Mouse (Mus musculus): ENCODE data around the gene Itga7.
A peak's percentile ranks its signal among the peaks of the same experiment; 100 is the strongest.

DNA sequence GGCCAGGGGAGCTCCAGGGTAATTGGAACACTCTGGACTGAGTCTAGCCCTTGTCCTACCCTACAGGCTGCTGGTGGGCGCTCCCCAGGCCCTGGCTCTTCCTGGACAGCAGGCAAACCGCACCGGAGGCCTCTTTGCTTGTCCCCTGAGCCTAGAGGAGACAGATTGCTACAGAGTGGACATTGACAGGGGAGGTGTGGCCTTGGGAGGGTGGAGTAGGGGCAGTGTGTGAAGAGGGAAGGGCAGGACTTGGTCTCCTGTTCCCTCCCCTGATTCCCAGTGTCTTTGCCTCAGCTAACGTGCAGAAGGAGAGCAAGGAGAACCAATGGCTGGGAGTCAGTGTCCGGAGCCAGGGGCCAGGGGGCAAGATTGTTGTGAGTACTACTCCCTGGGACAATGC is 5.4 kb downstream of the Itga7 start:
- TF ChIP-seq CTCF (IDR thresholded peaks at IDR 0.05; ENCODE audit: extremely low read depth, insufficient read length, insufficient replicate concordance, low read depth, low read length) (no peak), POLR2A (IDR thresholded peaks at IDR 0.05; ENCODE audit: low read depth, low read length) (peak; percentile 26; the same call in 1 of the 2 replicates)
